Mouse (Mus musculus) liver, postnatal 0 days (tissue): Measurements from ENCODE around the gene Ppm1e. TPM values are rescaled to one million over a fixed set of nuclear protein-coding genes. Genes with fewer than 3 reads are reported as not detected.
A peak's percentile ranks its signal among the peaks of the same experiment; 100 is the strongest.

Experiments
- ATAC-seq: fragments of 200-750 bp; cut with Nextera tagmentation; 2 replicates; pipeline ENCODE4 v1.8.0; 2017; ENCODE audit warnings: mild to moderate bottlenecking, moderate library complexity
- DNase-seq: peaks from one replicate; pipeline ENCODE4 v3.0.0-alpha.2; 2016
- H3K27ac ChIP-seq: fragments of 300-500 bp; sonication (generic); 2 replicates; pipeline ENCODE4 v1.5.1; 2014; ENCODE audit warnings: antibody characterized with exemption, moderate library complexity, mild to moderate bottlenecking, low read depth
- H3K27me3 ChIP-seq: fragments of 300-500 bp; sonication (generic); 2 replicates; pipeline ENCODE4 v1.6.1; 2014; ENCODE audit warnings: low read length, control low read depth, mixed read lengths; ENCODE audit not compliant: insufficient read depth
- H3K36me3 ChIP-seq: fragments of 300-500 bp; sonication (generic); replicated peaks from 2 replicates; pipeline ENCODE4 v1.6.1; 2014; ENCODE audit warnings: mild to moderate bottlenecking, control low read depth, low read length, moderate library complexity, mixed read lengths; ENCODE audit not compliant: insufficient read depth
- H3K4me1 ChIP-seq: fragments of 300-500 bp; sonication (generic); 2 replicates; pipeline ENCODE4 v1.6.1; 2014; ENCODE audit warnings: antibody characterized with exemption, mild to moderate bottlenecking, control low read depth; ENCODE audit not compliant: insufficient read depth
- H3K4me2 ChIP-seq: fragments of 300-500 bp; sonication (generic); 2 replicates; pipeline ENCODE4 v1.6.1; 2014; ENCODE audit warnings: low read depth, mild to moderate bottlenecking, low read length, moderate library complexity, mixed read lengths
- H3K4me3 ChIP-seq: fragments of 300-500 bp; sonication (generic); 2 replicates; pipeline ENCODE4 v1.5.1; 2014; ENCODE audit warnings: low read depth, low read length
- H3K9ac ChIP-seq: fragments of 300-500 bp; sonication (generic); replicated peaks from 2 replicates; pipeline ENCODE4 v1.6.1; 2014; ENCODE audit warnings: mild to moderate bottlenecking, moderate library complexity
- H3K9me3 ChIP-seq: fragments of 300-500 bp; sonication (generic); 2 replicates; pipeline ENCODE4 v1.6.1; 2016; ENCODE audit warnings: mild to moderate bottlenecking, control low read depth, low read length, mixed read lengths
- CTCF ChIP-seq: sonication (generic); IDR thresholded peaks from 2 replicates; pipeline ENCODE4 v1.5.1; 2016; ENCODE audit warnings: antibody characterized with exemption, low read depth
- EP300 ChIP-seq: IDR thresholded peaks from 2 replicates; pipeline ENCODE4 v1.6.1; 2016; ENCODE audit warnings: antibody characterized with exemption, low read depth, mild to moderate bottlenecking
- WGBS: fragments of 180-500 bp; shearing (Covaris S2); extraction: QIAGEN DNeasy Blood & Tissue Kit; methylation state at CpG from one replicate; pipeline ENCODE4 v1.1.7; 2014; ENCODE audit not compliant: insufficient replicate concordance; 5-methylcytosine and 5-hydroxymethylcytosine counted together
- polyA plus RNA-seq: library from polyadenylated mRNA; unstranded; fragments of >200 nt; fragmentation: Nextera tagmentation; extraction: Ambion mirVana; gene quantifications from 2 replicates; pipeline ENCODE4 v1.2.1, GENCODE M21; 2015

Ppm1e gene
- polyA plus RNA-seq, 1 experiment from 2014 or later = 1.2 TPM

- no peaks in the 10 kb centered on the region for H3K4me1 ChIP-seq
- WGBS = 85% methylated on average over 4 of the region's 4 CpGs
- no peak for DNase-seq
- no peak overlapping the region for H3K4me3 ChIP-seq
- no peak overlapping the region for H3K27ac ChIP-seq
- no peak overlapping the region for H3K4me2 ChIP-seq
- no peak overlapping the region for H3K9ac ChIP-seq
- no peaks in the 10 kb centered on the region for H3K27me3 ChIP-seq
- H3K9me3 ChIP-seq = no peaks in the 10 kb centered on the region
- TF ChIP-seq CTCF (no peak), EP300 (no peak)
- ATAC-seq = no peak
- H3K36me3 ChIP-seq = no peaks in the 10 kb centered on the region
These were observed 25.7 kb upstream of the Ppm1e start for GRCm38 (mm10) chr11:87384551-87384950.

DNA sequence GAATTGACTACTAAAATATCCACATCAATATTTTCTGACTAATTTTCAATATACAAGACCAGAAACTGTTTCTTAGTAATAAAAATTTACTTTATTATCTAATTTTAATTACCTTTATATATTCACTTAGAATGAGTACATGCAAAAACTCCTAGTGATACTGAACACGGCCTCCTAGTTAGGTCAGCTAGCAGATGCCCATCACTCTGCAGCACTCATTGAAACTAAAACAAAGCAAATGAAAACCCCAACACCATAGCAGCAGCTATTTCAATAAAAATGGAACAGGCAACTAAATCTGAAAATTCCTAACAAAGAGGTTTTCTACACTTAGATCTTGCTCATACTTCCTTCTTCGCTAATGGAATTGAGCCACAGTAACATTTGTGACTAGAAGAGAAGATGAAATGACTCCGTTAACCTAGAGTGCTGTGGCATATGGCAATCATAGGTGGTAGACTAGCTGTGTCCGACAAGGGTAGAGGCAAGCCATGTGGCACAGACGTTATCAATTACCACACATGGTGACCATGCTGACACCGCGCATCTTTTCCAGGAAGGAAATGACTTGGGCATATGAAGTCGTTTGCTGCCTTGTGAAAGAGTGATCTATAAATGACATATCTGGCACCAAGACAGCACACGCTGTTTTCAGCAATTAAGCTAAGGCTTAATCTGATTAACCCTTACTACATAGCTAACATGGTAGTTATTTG is 9.2 kb upstream of the Ppm1e start:
- Histone ChIP-seq H3K4me1 (peaks cover 7% of the 10 kb centered on the region), H3K36me3 (no peaks in the 10 kb centered on the region), H3K9me3 (no peaks in the 10 kb centered on the region), H3K4me3 (no peak overlapping the region), H3K27ac (peak overlapping the region; percentile 92), H3K4me2 (peak overlapping the region; percentile 15; the same call in 1 of the 2 replicates), H3K9ac (no peak overlapping the region), H3K27me3 (no peaks in the 10 kb centered on the region)
- peak; percentile 100 for ATAC-seq
- DNase-seq = peak; percentile 66
- TF ChIP-seq CTCF = no peak
- peak; percentile 97 for TF ChIP-seq EP300
- 38% methylated on average over 9 of the region's 9 CpGs for WGBS

GRCm38 (mm10) chr11:87367061-87367460 is 8.2 kb upstream of the Ppm1e start:
- H3K4me1 ChIP-seq = peaks cover 7% of the 10 kb centered on the region
- H3K9ac ChIP-seq = no peak overlapping the region
- no peaks in the 10 kb centered on the region for H3K36me3 ChIP-seq
- TF ChIP-seq EP300 = no peak
- no peak for TF ChIP-seq CTCF
- no peak overlapping the region for H3K27ac ChIP-seq
- WGBS = 57% methylated on average over 7 of the region's 7 CpGs
- DNase-seq (no peak), ATAC-seq (no peak)
- H3K4me2 ChIP-seq = no peak overlapping the region
- no peaks in the 10 kb centered on the region for H3K9me3 ChIP-seq
- H3K27me3 ChIP-seq = no peaks in the 10 kb centered on the region
- no peak overlapping the region for H3K4me3 ChIP-seq

DNA sequence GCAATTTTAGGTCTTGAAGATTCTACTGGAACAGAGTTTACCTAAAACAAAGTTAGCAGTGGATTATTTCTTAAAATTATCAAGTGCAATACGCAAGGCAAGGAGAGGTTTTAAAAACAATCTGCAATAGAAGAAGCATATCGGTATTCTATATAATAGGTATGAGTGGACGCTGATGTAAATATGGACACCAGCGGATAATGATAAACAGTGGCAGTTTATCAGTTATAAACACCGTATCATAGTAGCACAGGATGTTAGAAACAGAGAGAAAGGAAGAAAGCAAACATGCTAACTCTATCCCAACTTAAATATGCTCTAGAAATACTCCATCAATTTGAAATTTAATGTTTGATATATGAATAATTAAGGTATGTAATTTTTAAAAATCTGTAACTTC is 6.3 kb upstream of the Ppm1e start:
- peaks cover 4% of the 10 kb centered on the region for H3K27me3 ChIP-seq
- H3K27ac ChIP-seq = no peak overlapping the region
- ATAC-seq = no peak
- H3K9ac ChIP-seq = no peak overlapping the region
- no peak overlapping the region for H3K4me2 ChIP-seq
- H3K4me3 ChIP-seq = no peak overlapping the region
- H3K4me1 ChIP-seq = peaks cover 7% of the 10 kb centered on the region
- no peaks in the 10 kb centered on the region for H3K9me3 ChIP-seq
- TF ChIP-seq EP300 (peak; percentile 71; the same call in 1 of the 2 replicates), CTCF (no peak)
- DNase-seq = no peak
- WGBS = 66% methylated on average over 5 of the region's 5 CpGs
- H3K36me3 ChIP-seq = no peaks in the 10 kb centered on the region

DNA sequence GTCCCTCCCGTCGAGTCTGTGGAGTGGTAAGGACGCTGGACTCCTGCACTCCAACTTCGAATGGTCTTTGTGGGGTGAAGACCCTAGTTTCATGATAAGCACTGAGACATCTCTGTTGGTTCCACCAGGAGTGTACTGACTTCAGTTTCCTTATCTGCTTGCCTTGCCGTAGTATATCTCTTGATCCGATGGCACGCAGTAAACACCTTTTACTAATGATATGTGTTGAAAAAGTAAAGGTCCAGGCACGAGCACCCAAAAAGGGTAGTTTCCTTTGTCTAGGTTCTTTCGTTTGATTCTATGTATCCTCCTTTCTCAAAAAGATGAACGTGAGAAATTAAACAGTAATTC is 414 bp upstream of the Ppm1e start:
- TF ChIP-seq CTCF = no peak
- no peak for TF ChIP-seq EP300
- no peaks in the 10 kb centered on the region for H3K9me3 ChIP-seq
- no peak overlapping the region for H3K27ac ChIP-seq
- DNase-seq (no peak), ATAC-seq (no peak)
- peak overlapping the region; percentile 93 for H3K4me2 ChIP-seq
- 0 out of 2 replicates have a peak, but pooled peaks cover 7% of the 10 kb centered on the region for H3K4me1 ChIP-seq
- H3K4me3 ChIP-seq = peak overlapping the region; percentile 88
- H3K9ac ChIP-seq = peak overlapping the region; percentile 69
- WGBS = 11% methylated on average over 10 of the region's 10 CpGs
- peaks cover 15% of the 10 kb centered on the region for H3K27me3 ChIP-seq
- H3K36me3 ChIP-seq = no peaks in the 10 kb centered on the region

DNA sequence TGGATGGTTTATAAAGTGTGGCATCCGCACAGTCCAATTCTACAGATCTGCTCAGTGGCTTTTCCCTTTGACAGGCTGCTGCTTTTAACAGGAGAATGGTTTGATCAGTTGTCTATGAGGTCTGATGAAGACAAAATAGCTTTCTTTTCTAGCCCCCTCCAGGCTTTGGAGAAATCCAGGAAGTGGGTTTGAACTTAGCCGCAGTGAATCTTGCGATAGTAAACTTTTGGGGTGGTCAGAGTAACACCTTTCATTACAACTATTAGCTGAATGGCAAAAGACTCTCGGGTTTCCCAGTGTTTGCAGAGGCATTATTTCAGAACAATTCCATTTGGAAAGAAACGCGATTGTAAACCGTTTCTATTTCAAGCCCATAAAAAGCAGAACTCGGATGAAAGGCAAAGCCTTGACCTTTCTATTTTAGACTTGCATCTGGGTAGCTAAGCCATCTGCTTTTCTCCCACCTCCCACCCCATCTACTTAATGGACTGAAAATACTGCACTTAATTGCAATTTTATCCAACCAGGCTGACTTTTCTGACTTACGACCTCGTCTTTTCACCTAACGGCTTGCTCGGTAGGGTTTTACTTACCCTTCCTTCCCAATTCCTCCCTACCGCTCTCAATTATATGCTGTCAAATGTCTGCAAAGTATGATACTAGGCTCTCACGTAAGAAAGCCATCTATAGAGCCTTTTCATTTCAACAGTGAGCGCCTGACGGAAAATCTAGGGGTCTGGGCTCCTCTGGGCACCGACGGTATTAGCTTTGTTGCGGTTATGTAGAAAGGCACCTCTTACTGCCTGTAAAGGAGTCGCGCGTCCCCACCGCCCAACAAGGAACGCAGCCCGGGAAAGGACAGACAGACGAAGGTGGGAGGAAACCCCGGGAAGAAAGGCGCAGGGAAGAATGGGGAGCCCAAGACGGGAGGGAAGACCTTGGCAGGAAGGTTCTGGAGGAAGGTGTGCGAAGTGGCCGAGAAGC is 1.2 kb downstream of the Ppm1e start:
- peaks cover 15% of the 10 kb centered on the region for H3K27me3 ChIP-seq

More for the DNA sequence above, 1.2 kb downstream of the Ppm1e start:
- ATAC-seq = 0 out of 2 replicates have a peak, but pooled peaks have one; percentile 12
- TF ChIP-seq CTCF (no peak), EP300 (no peak)
- no peaks in the 10 kb centered on the region for H3K9me3 ChIP-seq
- peak overlapping the region; percentile 53; the same call in 1 of the 2 replicates for H3K27ac ChIP-seq
- DNase-seq = peak; percentile 24
- peak overlapping the region; percentile 93 for H3K4me2 ChIP-seq
- 6% methylated on average over 31 of the region's 31 CpGs for WGBS
- H3K36me3 ChIP-seq = no peaks in the 10 kb centered on the region
- H3K4me1 ChIP-seq = 0 out of 2 replicates have a peak, but pooled peaks cover 7% of the 10 kb centered on the region
- peak overlapping the region; percentile 88 for H3K4me3 ChIP-seq
- peak overlapping the region; percentile 69 for H3K9ac ChIP-seq
